Mouse (Mus musculus): ENCODE measurements around the gene Galnt9.

The Galnt9 gene

DNA sequence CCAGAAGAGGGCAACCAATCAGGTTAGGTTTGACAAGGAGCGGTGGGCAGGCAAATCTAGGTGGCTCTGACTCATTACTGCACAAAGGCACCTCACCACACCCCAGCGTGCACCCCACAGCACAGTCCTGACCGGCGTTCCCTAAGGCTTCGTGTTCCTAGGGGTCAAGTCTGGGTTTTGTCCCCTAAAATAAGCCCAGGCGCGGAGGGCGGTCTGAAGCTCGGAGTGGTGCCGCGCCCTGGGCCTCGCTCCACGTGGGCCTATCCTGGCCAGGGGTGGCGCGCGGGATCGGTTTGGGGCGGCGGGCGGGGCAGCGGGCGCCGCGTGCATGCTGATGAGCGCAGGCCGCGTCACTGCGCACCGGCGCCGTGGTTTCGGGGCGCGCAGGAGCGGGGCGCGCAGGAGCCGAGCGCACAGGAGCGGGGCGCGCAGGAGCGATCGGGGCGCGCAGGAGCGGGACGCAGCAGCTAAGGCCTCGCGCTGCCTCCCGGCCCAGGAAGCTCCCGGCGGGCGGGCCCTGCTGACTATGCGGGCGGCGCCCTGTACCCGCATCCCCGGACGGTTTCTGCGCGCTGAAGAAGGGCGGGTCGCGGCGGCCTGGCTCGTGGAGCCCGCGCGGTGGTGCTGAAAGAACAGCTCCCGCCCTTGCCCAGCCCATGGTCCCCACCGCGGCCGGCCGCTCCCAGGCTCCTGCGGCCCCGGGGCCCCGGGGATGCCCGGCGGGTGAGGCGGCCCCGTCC, at the start of gene Galnt9:
Gene Galnt9, plus strand, starts transcription at position 405 of the 740 bp plus-strand sequence.
- peak; percentile 59 for DNase-seq (ENCODE audit: low spot score)

GRCm38 (mm10) chr5:110494396-110494795, 49.8 kb upstream of the Galnt9 start:
- DNase-seq (ENCODE audit: low spot score), result no peak

- DNase-seq (ENCODE audit: low spot score), result no peak
Observed at GRCm38 (mm10) chr5:110495051-110495450, 49.1 kb upstream of the Galnt9 start.

- no peak for DNase-seq (ENCODE audit: low spot score)
Observed at GRCm38 (mm10) chr5:110497556-110497955, 46.6 kb upstream of the Galnt9 start.

GRCm38 (mm10) chr5:110498071-110498470, 46.1 kb upstream of the Galnt9 start:
- no peak for DNase-seq (ENCODE audit: low spot score)

- no peak for DNase-seq (ENCODE audit: low spot score)
Observed at GRCm38 (mm10) chr5:110500233-110500632, 43.9 kb upstream of the Galnt9 start.

DNA sequence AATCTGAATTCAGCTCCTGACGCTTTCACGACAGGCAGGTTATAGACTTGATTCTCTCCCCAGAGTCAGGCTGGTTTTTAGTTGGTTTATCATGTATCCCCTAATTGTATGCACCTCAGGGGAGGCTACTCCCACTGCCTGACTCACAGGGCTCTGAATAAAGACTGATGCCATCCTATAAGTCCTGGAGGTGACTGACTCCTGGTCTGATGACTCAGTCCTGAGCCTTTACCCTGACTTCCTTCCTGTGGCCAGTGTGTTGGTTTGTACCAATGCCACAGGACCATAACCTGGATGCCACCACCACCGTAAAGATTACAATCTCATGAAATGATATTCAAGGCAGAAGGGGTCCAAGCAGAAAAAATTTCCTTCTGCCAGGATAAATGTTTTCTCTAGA, 40.8 kb upstream of the Galnt9 start:
- DNase-seq (ENCODE audit: low spot score), result no peak

DNA sequence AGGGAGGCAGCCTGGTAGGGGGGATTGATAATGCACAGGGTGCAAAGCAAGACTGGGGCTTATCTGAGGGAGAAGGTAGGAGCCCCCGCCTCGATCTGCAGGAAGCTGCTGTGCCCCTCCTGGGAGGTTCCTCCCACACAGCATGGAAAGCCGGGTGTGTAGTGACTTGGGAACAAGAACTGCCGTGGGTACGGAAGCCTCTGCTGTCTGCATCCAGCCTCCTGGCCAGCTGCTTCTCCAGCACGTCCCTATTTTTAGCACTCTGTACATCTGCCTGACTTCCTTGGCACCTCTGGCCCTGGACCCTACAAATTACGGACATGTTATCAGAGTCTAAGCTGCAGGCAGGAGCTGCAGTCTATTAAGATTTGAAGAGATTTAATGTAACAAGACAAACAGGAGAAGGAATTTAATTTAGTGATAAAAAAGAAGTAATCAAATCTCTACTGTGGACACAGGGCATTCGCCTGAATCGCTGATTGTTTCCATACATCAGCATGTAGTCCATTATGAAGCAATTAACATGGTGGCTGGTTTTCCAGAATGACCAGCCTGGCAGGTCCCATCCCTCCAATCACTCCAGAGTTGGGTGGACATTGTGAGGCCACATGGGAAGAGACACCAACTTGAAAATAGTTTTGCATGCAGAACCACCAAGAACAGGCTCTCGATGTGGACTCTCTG, 38.4 kb upstream of the Galnt9 start:
- DNase-seq (ENCODE audit: low spot score), result no peak

GRCm38 (mm10) chr5:110506295-110506616, 37.9 kb upstream of the Galnt9 start:
- no peak for DNase-seq (ENCODE audit: low spot score)

- DNase-seq (ENCODE audit: low spot score), result no peak
Observed at GRCm38 (mm10) chr5:110506856-110507255, 37.3 kb upstream of the Galnt9 start.

GRCm38 (mm10) chr5:110507943-110508342, 36.2 kb upstream of the Galnt9 start:
- no peak for DNase-seq (ENCODE audit: low spot score)

GRCm38 (mm10) chr5:110510357-110510756, 33.8 kb upstream of the Galnt9 start:
- no peak for DNase-seq (ENCODE audit: low spot score)

- no peak for DNase-seq (ENCODE audit: low spot score)
Observed at GRCm38 (mm10) chr5:110513791-110514190, 30.4 kb upstream of the Galnt9 start.

DNA sequence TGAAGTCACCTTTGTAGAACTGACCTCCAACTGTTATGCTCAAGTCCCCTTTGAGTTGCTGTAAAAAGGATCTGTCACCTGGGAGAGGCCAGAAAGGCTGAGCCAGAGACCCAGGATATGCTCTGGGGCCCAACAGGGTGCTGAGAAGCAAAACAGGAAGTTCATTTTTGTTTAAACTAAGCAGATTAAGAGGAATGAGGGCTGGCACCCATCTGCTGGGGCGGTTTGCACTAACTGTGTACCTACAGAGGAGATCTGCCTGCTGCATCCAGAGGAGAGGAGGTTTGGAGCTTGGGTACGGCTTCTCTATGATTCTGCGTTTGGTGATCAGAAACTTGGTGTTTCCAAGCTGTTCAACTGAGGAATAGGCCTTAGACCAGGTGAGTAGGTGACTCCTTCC, 29.5 kb upstream of the Galnt9 start:
- no peak for DNase-seq (ENCODE audit: low spot score)

DNA sequence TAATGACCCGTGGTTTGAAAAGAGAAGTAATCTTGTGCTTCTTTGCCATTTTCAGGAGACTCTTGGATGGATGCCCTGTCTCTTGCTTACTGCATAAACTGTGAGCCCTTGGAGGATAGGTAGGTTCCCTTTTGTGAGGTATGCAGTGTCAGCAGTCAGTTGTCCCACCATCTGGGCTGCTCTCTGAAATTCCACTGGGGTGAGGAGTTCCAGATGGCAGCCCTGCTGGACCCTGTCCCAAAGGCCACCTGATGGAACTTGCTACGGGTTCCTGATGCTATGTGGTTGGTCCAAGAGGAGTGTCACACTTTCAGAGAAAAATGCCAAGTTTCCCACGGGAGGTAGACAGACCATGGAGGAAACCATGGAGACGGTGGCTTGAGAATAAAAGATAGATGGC, 27.8 kb upstream of the Galnt9 start:
- no peak for DNase-seq (ENCODE audit: low spot score)

- DNase-seq (ENCODE audit: low spot score), result no peak
Observed at GRCm38 (mm10) chr5:110518086-110518783, 25.9 kb upstream of the Galnt9 start.

- no peak for DNase-seq (ENCODE audit: low spot score)
Observed at GRCm38 (mm10) chr5:110520974-110521373, 23.2 kb upstream of the Galnt9 start.

GRCm38 (mm10) chr5:110521822-110522221, 22.3 kb upstream of the Galnt9 start:
- DNase-seq (ENCODE audit: low spot score), result no peak

DNA sequence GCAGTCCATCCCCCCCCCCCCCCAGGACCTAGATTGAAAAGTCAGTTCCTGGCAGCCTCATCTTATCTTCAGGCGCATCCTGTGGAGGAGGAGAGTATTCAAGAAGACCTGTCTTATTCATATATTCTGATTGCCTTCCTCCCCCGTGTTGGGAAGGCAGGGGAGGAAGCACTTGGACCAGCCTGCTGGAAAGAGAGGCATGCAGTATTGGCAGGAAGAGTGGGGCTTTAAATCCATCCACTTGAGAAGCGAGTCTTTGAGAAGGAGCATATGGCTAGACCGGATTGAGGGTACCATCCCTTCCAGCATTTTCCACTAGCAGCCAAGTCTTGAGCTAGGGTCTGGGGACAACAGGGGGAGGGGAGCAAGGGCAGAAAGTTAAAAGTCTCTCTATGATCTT, 20.9 kb upstream of the Galnt9 start:
- DNase-seq (ENCODE audit: low spot score), result no peak

DNA sequence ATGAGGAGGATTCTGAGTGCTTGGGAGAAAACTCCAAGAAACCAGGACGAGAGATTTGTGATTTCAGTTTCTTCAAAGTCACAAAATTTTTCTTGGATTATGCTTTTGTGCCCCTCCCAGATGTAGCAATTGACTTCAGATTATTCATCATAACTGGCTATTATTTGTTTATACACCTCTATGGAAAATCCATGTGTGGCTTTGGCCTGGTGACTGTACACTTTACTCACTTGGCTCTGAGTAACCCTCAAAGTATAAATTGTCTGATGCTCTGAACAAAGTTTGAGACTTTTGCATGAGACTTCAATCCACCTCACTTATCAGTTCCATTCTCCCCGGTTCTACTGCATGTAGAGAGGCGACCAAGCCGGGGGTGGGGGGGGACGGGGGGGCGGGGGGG, 18.5 kb upstream of the Galnt9 start:
- DNase-seq (ENCODE audit: low spot score), result no peak

- no peak for DNase-seq (ENCODE audit: low spot score)
Observed at GRCm38 (mm10) chr5:110526556-110526955, 17.6 kb upstream of the Galnt9 start.

- DNase-seq (ENCODE audit: low spot score), result no peak
Observed at GRCm38 (mm10) chr5:110531091-110531490, 13.1 kb upstream of the Galnt9 start.

DNA sequence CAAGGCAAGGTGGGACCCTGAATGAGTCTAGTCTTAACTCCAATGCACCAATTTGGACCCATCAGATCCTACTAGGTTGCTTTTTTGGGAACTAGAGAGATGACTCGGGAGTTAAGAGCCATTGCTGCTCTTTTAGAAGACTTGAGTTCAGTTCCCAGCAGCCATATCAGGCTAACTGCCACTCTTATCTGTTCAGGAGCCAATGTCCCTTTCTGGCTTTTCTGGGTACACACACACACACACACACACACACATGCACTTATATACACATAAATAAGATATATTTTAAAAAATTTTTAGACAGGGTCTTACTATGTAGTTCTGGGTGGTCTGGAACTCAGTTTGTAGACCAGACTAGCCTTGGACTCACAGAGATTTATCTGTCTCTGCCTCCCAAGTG, 9.8 kb upstream of the Galnt9 start:
- no peak for DNase-seq (ENCODE audit: low spot score)
